Mouse (Mus musculus) forebrain, embryonic 12.5 days (tissue): Measurements from ENCODE around the gene Nckap1l. TPM values are rescaled to one million over a fixed set of nuclear protein-coding genes. Genes with fewer than 3 reads are reported as not detected.

Experiments used
- polyA plus RNA-seq: library from polyadenylated mRNA; unstranded; fragments of >200 nt; fragmentation: Nextera tagmentation; extraction: Ambion mirVana; gene quantifications from 2 replicates; pipeline ENCODE4 v1.2.1, GENCODE M21; 2016

Gene Nckap1l
- polyA plus RNA-seq, 1 experiment from 2014 or later: 1.6 TPM

Other genes starting within 250 kb of the Nckap1l start
- 233 and 250 TPM in 2 replicates for gene Cbx5, start 214.0 kb upstream of the Nckap1l start, polyA plus RNA-seq
- gene Hnrnpa1, start 213.4 kb upstream of the Nckap1l start, polyA plus RNA-seq: 1,521 and 1,527 TPM in 2 replicates
- gene Nfe2, start 195.4 kb upstream of the Nckap1l start, polyA plus RNA-seq: 2.1 and 3.4 TPM in 2 replicates
- gene Copz1, start 181.1 kb upstream of the Nckap1l start, polyA plus RNA-seq: 226 and 228 TPM in 2 replicates
- 0.10 and 0.37 TPM in 2 replicates for gene Gpr84, start 143.2 kb upstream of the Nckap1l start, polyA plus RNA-seq
- 16.1 and 16.8 TPM in 2 replicates for gene Zfp385a, start 113.7 kb upstream of the Nckap1l start, polyA plus RNA-seq
- 16.8 and 17.3 TPM in 2 replicates for gene Itga5, start 87.0 kb upstream of the Nckap1l start, polyA plus RNA-seq
- not detected in 2 replicates for gene Gtsf1, start 23.3 kb upstream of the Nckap1l start, polyA plus RNA-seq
- not detected in 2 replicates for gene Gtsf2, start 5.3 kb upstream of the Nckap1l start, polyA plus RNA-seq
- 42.7 and 45.8 TPM in 2 replicates for gene Pde1b, start 49.2 kb downstream of the Nckap1l start, polyA plus RNA-seq
- gene Ppp1r1a, start 84.2 kb downstream of the Nckap1l start, polyA plus RNA-seq: 55.9 and 57.7 TPM in 2 replicates
- not detected in 2 replicates for gene Glycam1, start 111.3 kb downstream of the Nckap1l start, polyA plus RNA-seq